Mouse (Mus musculus) limb, embryonic 14.5 days (tissue): Measurements from ENCODE around the gene Sh2b1. TPM values are rescaled to one million over a fixed set of nuclear protein-coding genes. Genes with fewer than 3 reads are reported as not detected.

Experiments
- ATAC-seq: fragments of 200-750 bp; cut with Nextera tagmentation; 2 replicates; pipeline ENCODE4 v1.8.0; 2017; ENCODE audit warnings: low read depth, moderate number of reproducible peaks, moderate TSS enrichment; ENCODE audit not compliant: low FRiP score
- DNase-seq: peaks from one replicate; pipeline ENCODE4 v3.0.0-alpha.2; 2015; ENCODE audit warnings: low spot score
- H3K27ac ChIP-seq: fragments of 300-500 bp; sonication (generic); replicated peaks from 2 replicates; pipeline ENCODE4 v1.5.1; 2014; ENCODE audit warnings: low read depth, mild to moderate bottlenecking, low read length, moderate library complexity, mixed read lengths
- H3K27me3 ChIP-seq: fragments of 300-500 bp; sonication (generic); 2 replicates; pipeline ENCODE4 v1.6.1; 2014; ENCODE audit warnings: low read length, mixed read lengths; ENCODE audit not compliant: control insufficient read depth, insufficient read depth
- H3K36me3 ChIP-seq: fragments of 300-500 bp; sonication (generic); 2 replicates; pipeline ENCODE4 v1.6.1; 2014; ENCODE audit warnings: mild to moderate bottlenecking, low read length, moderate library complexity, mixed read lengths; ENCODE audit not compliant: control insufficient read depth, insufficient read depth
- H3K4me1 ChIP-seq: fragments of 300-500 bp; sonication (generic); 2 replicates; pipeline ENCODE4 v1.6.1; 2014; ENCODE audit warnings: antibody characterized with exemption, low read length, mixed read lengths; ENCODE audit not compliant: control insufficient read depth, insufficient read depth
- H3K4me2 ChIP-seq: fragments of 300-500 bp; sonication (generic); replicated peaks from 2 replicates; pipeline ENCODE4 v1.6.1; 2014; ENCODE audit warnings: low read depth, mild to moderate bottlenecking, low read length, moderate library complexity; ENCODE audit not compliant: severe bottlenecking
- H3K4me3 ChIP-seq: fragments of 300-500 bp; sonication (generic); replicated peaks from 2 replicates; pipeline ENCODE4 v1.5.1; 2014; ENCODE audit warnings: low read length
- H3K9ac ChIP-seq: fragments of 300-500 bp; sonication (generic); 2 replicates; pipeline ENCODE4 v1.6.1; 2014; ENCODE audit warnings: mild to moderate bottlenecking, low read depth, low read length, moderate library complexity; ENCODE audit not compliant: severe bottlenecking
- H3K9me3 ChIP-seq: fragments of 300-500 bp; sonication (generic); 2 replicates; pipeline ENCODE4 v1.6.1; 2016; ENCODE audit warnings: low read length; ENCODE audit not compliant: control insufficient read depth
- POLR2A ChIP-seq: fragments of 200-500 bp; IDR thresholded peaks from 2 replicates; pipeline ENCODE4 v1.8.0; 2012; ENCODE audit warnings: inconsistent platforms, mild to moderate bottlenecking, moderate library complexity, borderline replicate concordance; ENCODE audit not compliant: insufficient read depth, insufficient read length; ENCODE audit errors: extremely low read depth
- WGBS: fragments of 180-500 bp; shearing (Covaris S2); extraction: QIAGEN DNeasy Blood & Tissue Kit; methylation state at CpG from one replicate; pipeline ENCODE4 v1.1.7; 2014; 5-methylcytosine and 5-hydroxymethylcytosine counted together
- polyA plus RNA-seq, 2 experiments: library from polyadenylated mRNA; depleted of rRNA in 1 of 2; stranded (reverse) in 1 of 2; unstranded in 1 of 2; fragments of >200 nt; fragmentation: Nextera tagmentation in 1 of 2; extraction: Ambion mirVana in 1 of 2; gene quantifications; 2 replicates each; pipeline versions ENCODE4 v1.2.1 to v1.2.3; 2012 to 2014

Gene Sh2b1
- polyA plus RNA-seq (2012; rRNA removed), result 83.3 and 94.6 TPM in 2 replicates
- polyA plus RNA-seq (2014; fragmentation: Nextera tagmentation; extraction: Ambion mirVana), result 50.2 and 53.7 TPM in 2 replicates

DNA sequence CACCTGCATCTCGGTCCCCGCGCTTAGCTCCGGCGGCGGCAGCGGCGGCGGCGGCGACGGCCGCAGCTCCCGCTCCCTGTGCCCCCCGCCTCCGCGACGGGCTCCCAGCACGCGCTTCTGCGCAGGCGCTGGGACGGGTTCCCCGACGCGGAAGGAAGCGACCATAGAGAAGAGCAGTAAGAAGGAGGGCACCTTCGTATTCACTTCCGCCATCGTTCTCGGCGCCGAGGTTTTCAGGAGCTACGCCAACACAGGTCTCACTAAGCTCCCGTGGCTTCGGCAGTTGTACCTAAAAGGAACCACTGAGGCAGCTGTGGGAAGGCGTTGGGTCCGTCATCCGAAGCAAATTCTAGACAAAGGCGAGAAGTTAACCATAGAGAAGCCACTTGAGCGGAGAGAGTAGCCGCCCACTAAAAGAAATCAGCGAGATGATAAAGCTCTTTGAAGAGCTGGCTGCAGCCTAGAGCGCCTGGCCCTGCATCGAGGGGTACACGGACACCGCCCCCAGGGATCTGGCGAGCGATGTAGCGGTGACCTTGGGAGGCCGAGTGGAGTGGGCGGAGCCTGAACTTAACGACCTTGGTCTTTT, at the start of gene Sh2b1:
Gene Sh2b1, minus strand, starts transcription at position 432 of the 589 bp plus-strand sequence.
- H3K9me3 ChIP-seq, result no peaks in the 10 kb centered on the region
- H3K4me2 ChIP-seq, result peak within 1 kb of the TSS; percentile 88
- WGBS, result under 1% methylated on average over 51 of the region's 53 CpGs
- DNase-seq (peak; percentile 88), ATAC-seq (peak; percentile 92)
- H3K27me3 ChIP-seq, result no peaks in the 10 kb centered on the region
- H3K27ac ChIP-seq, result peak within 1 kb of the TSS; percentile 90
- H3K36me3 ChIP-seq, result peaks cover 28% of the 10 kb centered on the region
- TF ChIP-seq POLR2A, result peak; percentile 87; the same call in 1 of the 2 replicates
- H3K4me1 ChIP-seq, result peaks cover 13% of the 10 kb centered on the region
- peak within 1 kb of the TSS; percentile 92 for H3K9ac ChIP-seq
- peak within 1 kb of the TSS; percentile 86 for H3K4me3 ChIP-seq

DNA sequence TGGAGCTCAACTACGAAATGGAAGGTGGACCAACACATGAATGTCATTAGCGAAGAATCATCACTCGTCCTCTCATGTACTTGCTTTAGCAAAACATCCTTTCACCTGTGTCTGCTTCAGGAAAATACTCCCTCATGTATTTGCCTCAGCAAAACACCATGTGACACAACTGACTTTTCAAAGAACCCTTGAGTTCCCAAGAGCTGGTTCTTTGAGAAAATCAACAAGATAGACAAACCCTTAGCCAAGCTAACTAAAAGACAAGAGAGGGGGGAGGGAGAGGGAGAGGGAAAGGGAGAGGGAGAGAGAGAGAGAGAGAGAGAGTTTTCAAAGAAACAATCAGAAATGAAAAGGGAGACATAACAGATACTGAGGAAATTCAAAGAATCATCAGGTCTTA, 48.1 kb upstream of the Sh2b1 start:
- no peak overlapping the region for H3K4me3 ChIP-seq
- ATAC-seq (no peak), DNase-seq (no peak)
- no peaks in the 10 kb centered on the region for H3K9me3 ChIP-seq
- no peak overlapping the region for H3K9ac ChIP-seq
- no peaks in the 10 kb centered on the region for H3K4me1 ChIP-seq
- H3K27me3 ChIP-seq, result no peaks in the 10 kb centered on the region
- H3K36me3 ChIP-seq, result no peaks in the 10 kb centered on the region
- 76% methylated on average over 3 of the region's 3 CpGs for WGBS
- H3K4me2 ChIP-seq, result no peak overlapping the region
- H3K27ac ChIP-seq, result no peak overlapping the region
- TF ChIP-seq POLR2A, result no peak

DNA sequence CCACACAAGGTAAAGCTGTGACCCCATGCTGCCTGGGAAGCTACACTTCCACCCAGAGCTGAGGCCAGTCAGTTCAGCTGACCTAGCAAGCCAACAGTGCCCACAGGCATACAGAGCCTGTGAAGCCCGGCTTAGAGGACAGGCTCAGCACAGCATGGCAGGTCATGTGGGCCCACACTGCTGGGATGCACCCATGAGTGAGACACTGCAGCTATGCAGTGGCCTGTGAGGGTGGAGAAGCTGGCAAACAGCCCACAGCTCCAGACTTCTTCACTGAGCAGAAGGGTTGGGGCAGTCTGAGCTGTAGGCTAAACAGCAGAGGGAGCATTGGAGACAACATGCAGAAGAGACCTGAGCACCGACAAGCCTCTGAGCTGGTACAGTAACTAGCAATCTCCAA, 44.3 kb upstream of the Sh2b1 start:
- Histone ChIP-seq H3K27ac (no peak overlapping the region), H3K36me3 (no peaks in the 10 kb centered on the region), H3K27me3 (no peaks in the 10 kb centered on the region), H3K9me3 (no peaks in the 10 kb centered on the region), H3K9ac (no peak overlapping the region), H3K4me1 (no peaks in the 10 kb centered on the region), H3K4me3 (no peak overlapping the region), H3K4me2 (no peak overlapping the region)
- no peak for DNase-seq
- ATAC-seq, result no peak
- no peak for TF ChIP-seq POLR2A
- WGBS, result 48% methylated on average over 2 of the region's 2 CpGs

DNA sequence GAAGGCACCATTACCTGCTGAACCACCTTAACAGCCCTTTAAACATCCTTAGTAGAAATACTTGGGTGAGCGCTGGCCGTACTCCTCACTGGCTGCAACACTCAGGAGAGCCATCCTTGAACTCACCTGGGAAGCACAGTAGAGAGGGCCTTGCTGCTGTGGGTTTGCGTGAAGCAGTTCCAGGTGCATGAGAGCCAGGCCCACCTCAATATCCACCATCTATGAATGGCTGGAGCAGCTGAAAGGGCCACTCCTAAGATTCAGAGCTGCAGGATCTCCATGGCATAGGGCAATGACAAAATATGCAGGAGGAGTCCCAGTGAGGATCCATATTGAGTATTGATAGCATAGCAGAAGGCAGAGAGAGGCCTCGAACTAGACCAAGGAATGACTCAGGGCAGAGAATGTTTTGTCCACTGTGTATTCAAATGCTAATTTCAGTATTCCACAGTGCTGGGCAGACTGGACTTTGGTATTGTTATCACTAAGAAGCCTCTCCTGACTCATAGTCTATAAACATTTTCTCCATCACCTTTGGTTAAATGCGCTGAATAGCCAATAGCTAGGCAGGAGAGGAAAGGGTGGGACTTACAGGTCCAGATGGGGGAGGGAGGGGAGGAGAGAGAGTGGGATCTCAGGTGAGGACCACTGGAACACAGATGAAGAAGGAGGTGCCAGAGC, 43.2 kb upstream of the Sh2b1 start:
- Histone ChIP-seq H3K27me3 (no peaks in the 10 kb centered on the region), H3K9me3 (no peaks in the 10 kb centered on the region), H3K4me2 (no peak overlapping the region), H3K4me3 (no peak overlapping the region), H3K36me3 (no peaks in the 10 kb centered on the region), H3K27ac (no peak overlapping the region), H3K9ac (no peak overlapping the region), H3K4me1 (no peaks in the 10 kb centered on the region)
- ATAC-seq (no peak), DNase-seq (no peak)
- 84% methylated on average over 5 of the region's 5 CpGs for WGBS
- TF ChIP-seq POLR2A, result no peak

DNA sequence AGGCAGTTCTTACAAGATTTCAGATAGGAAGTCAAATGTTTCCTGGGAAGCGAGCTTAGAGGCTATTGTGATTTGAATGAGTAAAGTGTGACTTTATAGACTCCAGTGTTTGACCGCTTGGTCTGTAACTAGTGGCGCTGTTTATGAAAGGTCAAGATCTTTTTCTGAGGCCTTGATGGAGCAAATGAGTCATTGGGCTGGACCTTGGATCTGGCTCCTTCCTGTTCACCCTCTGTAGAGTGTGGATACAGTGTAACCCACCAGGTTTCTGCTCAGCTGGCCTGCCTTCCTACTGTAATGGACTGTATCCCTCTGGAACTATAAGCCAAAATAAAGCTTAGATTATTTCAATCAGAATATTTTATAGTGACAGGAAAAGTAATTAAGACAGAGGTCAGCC, 36.1 kb upstream of the Sh2b1 start:
- no peak overlapping the region for H3K9ac ChIP-seq
- no peaks in the 10 kb centered on the region for H3K36me3 ChIP-seq
- ATAC-seq (no peak), DNase-seq (no peak)
- 74% methylated on average over 3 of the region's 3 CpGs for WGBS
- no peaks in the 10 kb centered on the region for H3K4me1 ChIP-seq
- no peak overlapping the region for H3K27ac ChIP-seq
- no peak for TF ChIP-seq POLR2A
- no peak overlapping the region for H3K4me3 ChIP-seq
- H3K9me3 ChIP-seq, result no peaks in the 10 kb centered on the region
- no peaks in the 10 kb centered on the region for H3K27me3 ChIP-seq
- H3K4me2 ChIP-seq, result no peak overlapping the region
